Mouse (Mus musculus) embryonic facial prominence, embryonic 14.5 days (tissue): Measurements from ENCODE around the gene Rab11fip4. TPM values are rescaled to one million over a fixed set of nuclear protein-coding genes. Genes with fewer than 3 reads are reported as not detected.
A peak's percentile ranks its signal among the peaks of the same experiment; 100 is the strongest.

Source experiments
- ATAC-seq: fragments of 200-750 bp; cut with Nextera tagmentation; 2 replicates; pipeline ENCODE4 v1.8.0; 2017; ENCODE audit warnings: low read depth, moderate number of reproducible peaks, moderate TSS enrichment
- DNase-seq: peaks from one replicate; pipeline ENCODE4 v3.0.0-alpha.2; 2015; ENCODE audit warnings: low spot score
- H3K27ac ChIP-seq: fragments of 300-500 bp; sonication (generic); replicated peaks from 2 replicates; pipeline ENCODE4 v1.5.1; 2014; ENCODE audit warnings: low read depth, mild to moderate bottlenecking, low read length, moderate library complexity
- H3K27me3 ChIP-seq: fragments of 300-500 bp; sonication (generic); replicated peaks from 2 replicates; pipeline ENCODE4 v1.6.1; 2014; ENCODE audit warnings: low read length; ENCODE audit not compliant: control insufficient read depth, insufficient read depth
- H3K36me3 ChIP-seq: fragments of 300-500 bp; sonication (generic); 2 replicates; pipeline ENCODE4 v1.6.1; 2014; ENCODE audit warnings: low read length, mixed read lengths; ENCODE audit not compliant: control insufficient read depth, insufficient read depth
- H3K4me1 ChIP-seq: fragments of 300-500 bp; sonication (generic); 2 replicates; pipeline ENCODE4 v1.6.1; 2014; ENCODE audit warnings: antibody characterized with exemption, low read length; ENCODE audit not compliant: control insufficient read depth, insufficient read depth
- H3K4me2 ChIP-seq: fragments of 300-500 bp; sonication (generic); 2 replicates; pipeline ENCODE4 v1.6.1; 2014; ENCODE audit warnings: low read depth, mild to moderate bottlenecking, low read length, moderate library complexity, mixed read lengths
- H3K4me3 ChIP-seq: fragments of 300-500 bp; sonication (generic); 2 replicates; pipeline ENCODE4 v1.5.1; 2014; ENCODE audit warnings: low read depth, mild to moderate bottlenecking, low read length
- H3K9ac ChIP-seq: fragments of 300-500 bp; sonication (generic); 2 replicates; pipeline ENCODE4 v1.6.1; 2014; ENCODE audit warnings: low read depth, mild to moderate bottlenecking, low read length, moderate library complexity, mixed read lengths
- H3K9me3 ChIP-seq: fragments of 300-500 bp; sonication (generic); 2 replicates; pipeline ENCODE4 v1.6.1; 2016; ENCODE audit warnings: low read length; ENCODE audit not compliant: control insufficient read depth
- WGBS: fragments of 180-500 bp; shearing (Covaris S2); extraction: QIAGEN DNeasy Blood & Tissue Kit; methylation state at CpG from one replicate; pipeline ENCODE4 v1.1.7; 2014; 5-methylcytosine and 5-hydroxymethylcytosine counted together
- polyA plus RNA-seq: library from polyadenylated mRNA; unstranded; fragments of >200 nt; fragmentation: Nextera tagmentation; extraction: Ambion mirVana; gene quantifications from 2 replicates; pipeline ENCODE4 v1.2.1, GENCODE M21; 2014

The Rab11fip4 gene
- polyA plus RNA-seq, 1 experiment from 2014 or later = 5.4 TPM

DNA sequence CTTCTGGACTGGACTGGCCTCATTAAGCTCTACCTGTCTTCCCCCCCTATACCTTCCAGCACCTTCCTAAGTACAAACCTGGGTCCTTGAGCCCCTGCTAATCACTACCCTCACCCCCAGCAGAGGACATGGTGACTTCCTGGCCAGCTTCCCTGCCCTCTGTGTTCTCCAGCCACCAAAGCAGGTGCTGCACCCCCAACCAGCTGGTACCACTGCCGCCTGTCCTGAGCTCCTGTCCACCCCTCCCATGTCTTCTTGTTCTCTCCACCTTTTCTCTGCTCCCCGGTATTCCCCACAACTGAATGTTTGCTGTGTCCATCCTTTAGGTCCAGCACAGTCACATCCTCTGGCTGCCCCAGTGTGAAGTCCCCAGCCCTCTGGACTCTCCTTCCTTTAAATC, 19.4 kb downstream of the Rab11fip4 start:
- Histone ChIP-seq H3K27me3 (no peaks in the 10 kb centered on the region), H3K9me3 (no peaks in the 10 kb centered on the region), H3K9ac (no peak overlapping the region), H3K4me3 (no peak overlapping the region), H3K4me2 (no peak overlapping the region), H3K27ac (no peak overlapping the region), H3K4me1 (peaks cover 9% of the 10 kb centered on the region), H3K36me3 (no peaks in the 10 kb centered on the region)
- ATAC-seq (no peak), DNase-seq (no peak)
- whole genome bisulfite sequencing = 50% methylated on average over 2 of the region's 2 CpGs

DNA sequence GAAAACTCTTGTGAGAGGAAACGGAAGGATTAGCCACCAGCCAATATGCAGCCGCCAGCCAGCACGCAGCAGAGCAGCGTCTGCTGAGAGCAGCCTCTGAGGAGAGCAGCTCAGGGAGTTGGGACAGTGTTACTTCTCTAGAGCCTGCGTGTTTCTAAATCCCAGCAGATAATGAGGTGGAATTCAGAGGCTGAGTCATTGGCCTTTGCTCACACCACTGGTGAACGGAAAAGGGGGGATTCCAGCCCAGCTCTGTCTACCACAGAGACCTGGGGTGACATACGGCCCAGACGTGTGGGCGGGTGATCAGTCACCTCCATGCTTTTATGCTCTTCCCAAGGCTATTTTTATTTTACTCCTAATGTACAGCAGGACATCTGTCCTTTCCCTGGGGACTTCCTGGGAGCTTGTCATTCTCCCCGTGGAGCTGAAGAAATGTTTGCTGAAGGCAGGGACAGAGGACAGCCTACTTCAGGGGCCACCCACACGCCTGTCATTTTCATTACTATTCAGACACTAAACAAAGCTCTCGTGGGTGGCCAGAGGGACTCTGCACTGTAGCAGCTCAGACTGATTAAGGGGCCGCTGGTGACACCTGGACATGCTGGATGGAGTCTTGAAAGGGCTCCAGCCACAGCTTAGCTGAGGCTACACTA, 20.1 kb downstream of the Rab11fip4 start:
- H3K36me3 ChIP-seq = no peaks in the 10 kb centered on the region
- no peak overlapping the region for H3K4me3 ChIP-seq
- H3K9me3 ChIP-seq = no peaks in the 10 kb centered on the region
- peak; percentile 59 for DNase-seq
- peaks cover 9% of the 10 kb centered on the region for H3K4me1 ChIP-seq
- no peak overlapping the region for H3K4me2 ChIP-seq
- no peak overlapping the region for H3K9ac ChIP-seq
- ATAC-seq = peak; percentile 59; the same call in 1 of the 2 replicates
- H3K27ac ChIP-seq = no peak overlapping the region
- H3K27me3 ChIP-seq = no peaks in the 10 kb centered on the region
- WGBS = 18% methylated on average over 13 of the region's 13 CpGs

- WGBS = 12% methylated on average over 1 of the region's 1 CpGs
- no peaks in the 10 kb centered on the region for H3K9me3 ChIP-seq
- H3K9ac ChIP-seq = no peak overlapping the region
- H3K27ac ChIP-seq = no peak overlapping the region
- H3K4me1 ChIP-seq = peaks cover 9% of the 10 kb centered on the region
- no peak overlapping the region for H3K4me3 ChIP-seq
- no peaks in the 10 kb centered on the region for H3K27me3 ChIP-seq
- no peak overlapping the region for H3K4me2 ChIP-seq
- no peak for ATAC-seq
- no peak for DNase-seq
- no peaks in the 10 kb centered on the region for H3K36me3 ChIP-seq
Measured at GRCm38 (mm10) chr11:79612046-79612600, 21.1 kb downstream of the Rab11fip4 start.

DNA sequence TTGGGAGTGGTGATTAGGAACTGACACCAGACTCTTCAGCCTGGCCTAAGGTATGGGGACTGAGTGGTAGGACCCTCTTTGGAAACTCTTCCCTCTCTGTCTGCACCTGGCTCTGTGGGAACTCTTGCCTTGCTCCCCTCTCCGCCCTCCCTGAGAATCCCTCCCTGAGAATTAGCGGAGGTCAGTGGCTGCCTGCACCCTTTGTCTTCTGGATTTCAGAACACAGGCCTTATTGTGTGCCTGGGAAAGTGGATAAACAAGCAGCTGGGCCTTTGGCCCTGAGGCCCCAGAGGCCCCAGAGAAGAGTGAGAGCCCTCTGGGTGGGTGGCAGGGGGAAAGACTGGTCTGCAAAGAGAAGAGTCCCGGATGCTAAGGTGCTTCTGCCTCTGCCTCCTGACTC, 22.1 kb downstream of the Rab11fip4 start:
- H3K4me2 ChIP-seq = no peak overlapping the region
- DNase-seq = peak; percentile 41
- H3K27me3 ChIP-seq = no peaks in the 10 kb centered on the region
- no peak overlapping the region for H3K27ac ChIP-seq
- WGBS = 30% methylated on average over 3 of the region's 3 CpGs
- no peak; the same call in 1 of the 2 replicates for ATAC-seq
- H3K4me1 ChIP-seq = peaks cover 9% of the 10 kb centered on the region
- H3K4me3 ChIP-seq = no peak overlapping the region
- no peaks in the 10 kb centered on the region for H3K36me3 ChIP-seq
- no peak overlapping the region for H3K9ac ChIP-seq
- H3K9me3 ChIP-seq = no peaks in the 10 kb centered on the region

- WGBS = 50% methylated on average over 4 of the region's 4 CpGs
- Histone ChIP-seq H3K4me3 (no peak overlapping the region), H3K4me2 (no peak overlapping the region), H3K36me3 (no peaks in the 10 kb centered on the region), H3K27ac (no peak overlapping the region), H3K27me3 (no peaks in the 10 kb centered on the region), H3K4me1 (peaks cover 9% of the 10 kb centered on the region), H3K9me3 (no peaks in the 10 kb centered on the region), H3K9ac (no peak overlapping the region)
- DNase-seq = no peak
- no peak for ATAC-seq
Measured at GRCm38 (mm10) chr11:79613711-79614110, 22.7 kb downstream of the Rab11fip4 start.

GRCm38 (mm10) chr11:79614880-79615279, 23.9 kb downstream of the Rab11fip4 start:
- ATAC-seq (no peak), DNase-seq (no peak)
- H3K36me3 ChIP-seq = no peaks in the 10 kb centered on the region
- peaks cover 9% of the 10 kb centered on the region for H3K4me1 ChIP-seq
- no peak overlapping the region for H3K4me3 ChIP-seq
- no peak overlapping the region for H3K9ac ChIP-seq
- H3K9me3 ChIP-seq = no peaks in the 10 kb centered on the region
- no peak overlapping the region for H3K4me2 ChIP-seq
- H3K27ac ChIP-seq = no peak overlapping the region
- 83% methylated on average over 3 of the region's 3 CpGs for WGBS
- no peaks in the 10 kb centered on the region for H3K27me3 ChIP-seq

DNA sequence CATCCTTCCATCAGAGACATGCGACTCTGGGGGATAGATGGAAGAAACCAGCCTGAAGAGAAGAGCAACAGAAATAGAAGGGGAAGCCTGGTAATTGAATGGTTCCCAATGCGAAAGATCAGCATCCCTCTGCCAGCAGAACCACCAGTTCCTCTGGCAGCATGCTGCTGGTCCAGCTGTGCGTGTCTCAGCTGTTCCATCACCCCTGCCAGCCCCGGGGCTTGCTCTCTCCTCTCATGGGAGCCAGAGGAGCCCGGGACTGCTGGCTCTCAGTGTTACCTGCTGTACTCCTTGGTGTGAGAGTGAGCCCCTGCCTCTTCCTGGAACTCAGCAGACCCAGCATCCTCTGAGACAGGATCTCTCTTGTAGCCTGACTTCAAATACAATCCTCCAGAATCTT, 24.9 kb downstream of the Rab11fip4 start:
- DNase-seq = no peak
- WGBS = 51% methylated on average over 5 of the region's 5 CpGs
- no peak overlapping the region for H3K4me3 ChIP-seq

GRCm38 (mm10) chr11:79617991-79618390, 27.0 kb downstream of the Rab11fip4 start:
- WGBS = 86% methylated on average over 8 of the region's 8 CpGs
- Histone ChIP-seq H3K27ac (no peak overlapping the region), H3K9ac (no peak overlapping the region), H3K36me3 (no peaks in the 10 kb centered on the region), H3K4me2 (no peak overlapping the region), H3K27me3 (no peaks in the 10 kb centered on the region), H3K4me3 (no peak overlapping the region), H3K9me3 (no peaks in the 10 kb centered on the region), H3K4me1 (no peaks in the 10 kb centered on the region)
- no peak for DNase-seq
- ATAC-seq = no peak

More for the DNA sequence above, 24.9 kb downstream of the Rab11fip4 start:
- no peak overlapping the region for H3K27ac ChIP-seq
- H3K36me3 ChIP-seq = no peaks in the 10 kb centered on the region
- no peak overlapping the region for H3K4me2 ChIP-seq
- H3K9me3 ChIP-seq = no peaks in the 10 kb centered on the region
- no peak overlapping the region for H3K9ac ChIP-seq
- H3K4me1 ChIP-seq = peaks cover 5% of the 10 kb centered on the region
- no peak for ATAC-seq
- no peaks in the 10 kb centered on the region for H3K27me3 ChIP-seq

DNA sequence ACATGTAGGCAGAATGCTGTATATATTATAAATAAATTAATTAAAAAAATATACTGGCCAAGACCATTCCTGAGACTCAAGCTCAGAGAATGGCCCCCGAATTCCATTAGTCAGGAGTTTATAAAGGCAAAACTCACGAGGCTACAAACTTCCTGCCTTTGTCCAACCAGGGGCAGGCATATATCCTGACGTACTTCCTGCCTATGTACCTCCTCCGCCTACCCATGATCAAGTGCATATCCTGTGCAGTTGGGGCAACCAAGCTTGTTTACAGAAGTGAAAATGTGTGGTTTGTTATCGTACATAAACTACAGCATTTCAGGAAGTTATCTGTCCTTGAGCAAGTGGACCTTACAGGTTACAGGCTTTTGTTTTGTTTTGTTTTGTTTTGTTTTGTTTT, 32.0 kb downstream of the Rab11fip4 start:
- ATAC-seq = no peak
- Histone ChIP-seq H3K27ac (no peak overlapping the region), H3K4me2 (no peak overlapping the region), H3K9ac (no peak overlapping the region), H3K4me1 (no peaks in the 10 kb centered on the region; the same call in 1 of the 2 replicates), H3K4me3 (no peak overlapping the region), H3K9me3 (no peaks in the 10 kb centered on the region), H3K27me3 (no peaks in the 10 kb centered on the region), H3K36me3 (no peaks in the 10 kb centered on the region)
- no peak for DNase-seq
- WGBS = 78% methylated on average over 5 of the region's 5 CpGs
